Mouse (Mus musculus) bone marrow, adult 2 months (tissue): Measurements from ENCODE around the gene Snrk.

ENCODE experiments used
- CTCF ChIP-seq: fragments of 200-500 bp; IDR thresholded peaks from 2 replicates; pipeline ENCODE4 v1.5.1; 2011; ENCODE audit warnings: low read length, control low read depth; ENCODE audit not compliant: control insufficient read depth, insufficient read depth
- POLR2A ChIP-seq: fragments of 200-500 bp; IDR thresholded peaks from 2 replicates; pipeline ENCODE4 v1.6.1; 2011; ENCODE audit warnings: low read depth, mild to moderate bottlenecking, control low read depth, low read length, borderline replicate concordance; ENCODE audit not compliant: control insufficient read depth

- TF ChIP-seq CTCF (no peak), POLR2A (no peak)
These were observed 49.4 kb upstream of the Snrk start for GRCm38 (mm10) chr9:122067654-122068053.
